Mouse (Mus musculus) CD4-positive, CD25-positive, alpha-beta regulatory T cell, adult 4 months (primary cell): Measurements from ENCODE around the gene Galt. TPM values are rescaled to one million over a fixed set of nuclear protein-coding genes. Genes with fewer than 3 reads are reported as not detected.

Source experiments
- ATAC-seq: one replicate; pipeline ENCODE4 v1.8.0; 2017
- polyA plus RNA-seq, 2 experiments: library from polyadenylated mRNA; unstranded; fragments of 100-300 nt; shearing (Covaris generic); gene quantifications; one replicate each; pipeline ENCODE4 v1.2.1; 2017

Galt gene
- polyA plus RNA-seq = 100 to 1,000 TPM in 1 of 2 experiments, 10 to 100 TPM in 1; 70.1 to 104 TPM

GRCm38 (mm10) chr4:41754797-41755337 is at the start of gene Galt:
Gene Galt (plus strand): TSS chr4:41755228.
- peak; percentile 59 for ATAC-seq

DNA sequence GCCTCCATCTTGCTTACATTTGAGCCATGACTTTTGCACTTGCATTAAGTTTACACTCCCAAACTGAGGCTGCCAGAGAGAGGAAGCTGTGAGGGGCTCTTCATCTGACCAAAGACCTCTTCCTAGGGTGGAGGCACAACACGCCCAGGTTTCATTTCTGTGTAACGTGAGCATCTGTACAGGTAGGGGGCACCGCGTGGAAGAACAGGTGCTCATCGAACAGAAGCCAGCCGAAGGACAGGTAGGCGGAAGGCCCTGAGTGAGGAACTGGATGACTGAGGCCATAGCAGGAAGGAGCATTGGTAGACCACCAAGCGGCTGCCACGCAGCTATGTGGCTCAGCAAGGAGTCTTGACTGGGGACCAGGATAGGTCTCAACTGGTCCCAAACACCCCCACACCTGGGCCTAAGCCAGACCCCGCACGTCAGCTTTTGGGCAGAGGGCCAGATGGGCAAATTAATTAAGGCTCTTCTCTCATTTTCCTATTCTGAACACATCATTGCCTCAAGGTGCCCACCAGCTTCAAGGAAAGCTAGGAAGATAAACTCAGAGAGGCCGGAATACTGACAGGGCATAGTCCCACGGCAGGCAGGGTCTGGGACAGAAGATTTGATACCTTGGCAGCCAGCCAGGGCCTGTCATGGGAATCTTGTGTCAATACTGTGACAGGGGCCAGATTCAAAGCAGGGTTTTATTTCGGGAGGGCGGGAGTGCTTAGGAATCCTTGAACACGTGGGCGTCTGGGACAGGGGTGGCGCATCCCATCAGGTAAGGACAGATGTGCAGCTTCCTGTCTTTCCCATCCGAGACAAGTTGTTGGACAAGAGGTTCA is 48.9 kb upstream of the Galt start:
- ATAC-seq = no peak

DNA sequence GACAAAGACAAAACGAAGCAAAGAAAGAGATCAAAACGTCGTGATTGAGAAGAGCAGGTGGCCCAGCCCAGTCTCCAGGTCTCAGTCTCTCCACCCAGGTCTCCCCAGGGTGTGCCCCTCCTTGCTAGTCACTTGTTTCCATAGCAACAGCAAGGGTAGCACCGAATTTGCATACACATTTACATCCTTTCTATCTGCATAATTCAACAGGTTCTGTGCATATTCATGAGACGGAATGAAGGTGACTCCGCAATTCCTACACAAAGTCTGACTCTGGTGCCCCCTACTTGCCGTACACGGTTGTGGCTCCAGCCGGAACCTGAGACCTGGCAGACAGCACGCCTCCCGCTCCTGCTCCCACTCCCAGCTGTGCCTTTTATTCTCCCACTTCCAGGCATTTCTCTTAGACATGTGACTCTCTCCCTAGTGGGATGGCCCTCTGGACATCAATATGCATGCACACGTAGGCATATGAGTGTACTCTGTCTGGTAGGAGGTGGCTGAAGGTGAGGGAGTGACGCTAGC is 48.0 kb upstream of the Galt start:
- peak; percentile 72 for ATAC-seq

DNA sequence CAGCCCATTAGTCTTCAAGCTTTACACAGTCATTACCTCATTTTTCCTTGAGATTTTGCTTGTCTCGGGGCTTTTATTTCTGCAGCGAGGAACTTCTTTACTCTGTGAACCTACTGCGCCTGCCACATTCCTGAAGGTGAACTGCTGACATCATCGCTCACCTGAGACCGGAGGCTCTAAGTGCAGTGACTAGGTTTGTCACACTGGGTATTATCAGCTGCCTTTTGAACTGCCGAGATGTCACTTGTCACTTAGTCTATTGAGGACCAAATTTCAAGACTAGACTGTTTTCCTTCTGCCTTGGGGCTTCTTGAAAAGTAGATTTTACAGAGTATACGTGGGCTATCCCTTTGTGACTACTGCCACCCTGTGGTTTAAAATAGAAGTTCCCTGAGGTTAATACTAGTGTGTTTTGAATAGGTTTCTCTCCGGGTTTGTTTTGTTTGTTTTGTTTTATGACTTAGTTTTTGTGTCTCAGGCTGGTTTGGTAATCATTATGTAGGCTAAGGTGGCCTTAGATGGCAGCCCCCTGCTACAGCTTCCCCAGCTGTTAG is 46.8 kb upstream of the Galt start:
- ATAC-seq = peak; percentile 56

GRCm38 (mm10) chr4:41710229-41710628 is 44.8 kb upstream of the Galt start:
- no peak for ATAC-seq

DNA sequence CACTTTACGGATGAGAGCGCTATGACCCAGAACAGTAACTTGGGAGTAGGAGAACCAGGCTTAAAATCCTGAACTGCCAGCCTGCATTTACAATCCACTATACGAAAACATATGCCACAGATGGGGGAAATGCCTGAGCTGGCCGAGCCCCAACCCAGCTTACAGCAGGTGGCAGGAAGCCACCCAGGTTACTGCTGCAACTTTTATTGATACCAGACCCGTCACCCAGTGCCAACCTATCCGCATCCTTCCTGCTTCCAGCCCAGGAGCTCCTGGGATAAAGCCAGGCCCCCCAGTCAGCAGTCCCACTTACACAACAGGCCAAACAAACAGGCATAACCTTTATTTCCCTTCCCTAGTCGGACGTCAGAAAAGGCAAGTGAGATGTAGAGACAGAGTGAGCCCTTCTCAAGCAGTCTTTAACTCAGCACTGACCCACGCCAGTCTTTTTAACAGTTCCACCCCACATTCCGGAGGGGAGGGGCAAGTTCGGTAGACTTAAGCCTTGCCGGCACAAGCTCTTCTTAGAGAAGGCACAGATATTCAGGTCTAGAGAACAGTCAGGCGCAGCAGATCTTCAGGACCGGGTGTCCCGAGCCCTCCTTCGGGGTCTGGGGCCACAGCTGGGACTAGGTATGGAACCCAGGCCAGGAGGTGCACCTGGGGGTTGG is 43.2 kb upstream of the Galt start:
- no peak for ATAC-seq

DNA sequence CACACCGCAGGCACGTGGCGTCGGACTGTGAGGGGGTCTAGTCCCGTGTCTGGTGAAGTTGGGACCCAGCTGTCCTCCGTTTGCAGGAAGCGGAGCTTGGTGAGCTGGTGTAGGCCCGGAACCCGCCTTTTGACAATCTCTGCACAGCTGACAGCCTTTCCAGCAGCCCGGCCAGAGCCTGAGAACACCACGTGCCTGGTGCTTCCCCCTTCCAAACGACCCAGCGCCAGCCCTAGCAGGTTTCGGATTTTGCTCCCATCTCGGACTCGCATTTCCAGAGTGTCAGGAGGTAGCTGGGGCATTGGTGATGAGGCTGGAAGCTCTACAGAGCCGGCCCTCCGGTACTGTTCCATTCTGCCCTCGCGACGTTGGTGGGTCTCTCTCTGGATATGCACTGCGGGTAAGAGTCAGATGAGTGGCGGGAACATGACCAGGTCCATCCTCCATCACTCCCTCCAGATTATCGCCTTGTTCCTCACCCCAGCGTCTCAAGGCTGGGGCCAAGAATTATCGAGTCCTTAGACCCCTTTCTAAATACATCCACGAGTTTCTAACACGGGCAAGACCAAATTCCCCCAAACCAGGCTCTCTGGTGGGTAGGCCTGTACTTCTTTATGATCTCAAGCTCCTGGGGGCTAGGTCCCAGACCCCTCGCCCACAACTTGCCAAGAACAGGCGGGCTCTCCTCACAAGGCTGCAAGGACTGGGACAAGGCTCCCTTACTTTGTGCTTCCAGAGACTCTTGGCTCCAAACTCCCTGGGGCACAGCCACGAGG is 42.4 kb upstream of the Galt start:
- ATAC-seq = no peak

DNA sequence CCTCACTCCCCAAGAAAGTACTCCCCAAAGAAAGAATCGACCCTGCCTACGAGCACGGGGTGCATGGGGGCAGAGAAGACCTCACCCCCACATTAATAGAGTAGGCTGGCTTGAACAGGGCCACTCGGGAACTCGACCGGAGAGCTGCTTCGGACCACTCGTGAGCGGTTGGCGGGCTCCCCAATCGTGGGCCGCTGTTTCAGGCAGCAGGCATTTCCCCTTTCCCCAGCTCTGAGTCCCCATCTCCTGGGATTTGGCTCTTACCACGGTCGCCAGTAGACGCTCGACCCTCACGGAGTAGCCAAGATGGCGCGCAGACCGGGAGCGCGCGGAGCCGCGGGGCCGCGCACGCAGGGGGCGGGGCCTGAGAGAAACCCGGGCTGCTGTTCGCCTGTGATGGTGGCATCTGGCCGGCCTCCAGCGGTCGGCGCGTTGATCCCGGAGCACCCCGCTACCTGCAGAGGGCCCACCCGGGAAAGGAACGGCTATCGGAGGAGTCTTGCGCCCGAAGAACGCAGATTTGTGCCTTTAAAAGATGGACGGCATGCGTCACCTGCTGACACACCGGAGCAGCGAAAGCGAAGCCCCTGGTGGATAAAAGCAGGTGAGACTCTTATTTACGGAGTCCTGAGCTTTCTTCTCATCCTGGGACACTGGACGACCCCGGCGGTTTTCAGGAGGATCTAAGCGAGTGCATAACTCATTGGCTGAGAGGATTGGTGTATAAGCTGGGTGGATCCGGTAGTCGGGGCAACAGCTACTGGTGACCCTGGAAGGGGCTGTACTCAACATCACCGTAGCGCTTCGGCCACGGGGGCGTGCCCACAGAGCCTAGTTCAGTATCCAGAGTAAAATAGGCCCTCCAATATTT is 41.6 kb upstream of the Galt start, which contains the start of gene Rpp25l:
Rpp25l (minus strand) TSS at position 338 of the 871 bp plus-strand sequence.
- ATAC-seq = peak; percentile 79

- ATAC-seq = peak; percentile 48
Measured at GRCm38 (mm10) chr4:41714276-41714675, 40.8 kb upstream of the Galt start.

DNA sequence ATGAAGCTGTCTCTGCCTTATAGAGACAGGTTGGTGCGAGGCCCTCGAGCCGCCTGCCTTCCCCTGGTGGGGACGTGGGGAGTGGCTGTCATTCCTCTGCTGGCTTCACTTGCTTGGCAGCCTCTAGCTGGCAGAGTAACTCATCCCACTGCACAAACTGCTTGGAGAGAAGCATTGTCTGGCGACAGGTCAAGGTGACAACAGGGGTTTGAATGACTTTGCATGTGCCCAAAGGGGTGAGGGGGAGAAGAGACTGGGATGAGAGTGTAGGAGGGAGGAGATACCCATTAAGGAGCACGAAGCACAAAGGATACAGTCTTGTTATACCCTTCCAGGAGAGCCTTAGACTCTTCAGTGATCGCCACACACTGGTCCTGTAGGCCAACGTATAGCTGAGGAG is 39.9 kb upstream of the Galt start:
- ATAC-seq = no peak

GRCm38 (mm10) chr4:41715596-41715995 is 39.4 kb upstream of the Galt start:
- peak; percentile 19 for ATAC-seq

DNA sequence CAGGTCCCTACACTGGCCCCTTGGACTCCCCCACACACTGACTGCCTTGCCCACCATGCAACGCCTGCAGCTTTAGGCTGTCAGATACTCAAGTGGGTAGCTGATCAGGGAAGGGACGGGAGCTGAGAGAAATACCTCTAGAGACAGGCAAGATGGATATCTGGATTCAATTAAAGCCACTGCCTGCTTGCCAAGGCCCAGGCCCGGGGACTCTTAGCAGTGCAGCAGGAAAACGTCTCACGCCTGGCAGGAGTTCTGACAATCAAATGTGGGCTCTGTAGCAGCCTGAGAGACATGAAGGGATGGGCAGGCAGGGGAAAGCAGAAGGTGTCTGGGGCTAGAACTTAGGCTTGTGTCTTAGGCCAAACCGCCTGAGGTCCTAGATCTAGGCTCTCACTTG is 38.2 kb upstream of the Galt start:
- no peak for ATAC-seq

- ATAC-seq = peak; percentile 100
Measured at GRCm38 (mm10) chr4:41722918-41723351, 32.1 kb upstream of the Galt start, which contains the start of gene Dctn3. Gene Dctn3 (minus strand): TSS chr4:41723170.

GRCm38 (mm10) chr4:41726826-41727621 is 28.0 kb upstream of the Galt start:
- no peak for ATAC-seq

- peak; percentile 56 for ATAC-seq
Measured at GRCm38 (mm10) chr4:41731052-41731765, 23.8 kb upstream of the Galt start, which contains the start of gene Arid3c. Gene Arid3c (minus strand): TSS chr4:41731142.

DNA sequence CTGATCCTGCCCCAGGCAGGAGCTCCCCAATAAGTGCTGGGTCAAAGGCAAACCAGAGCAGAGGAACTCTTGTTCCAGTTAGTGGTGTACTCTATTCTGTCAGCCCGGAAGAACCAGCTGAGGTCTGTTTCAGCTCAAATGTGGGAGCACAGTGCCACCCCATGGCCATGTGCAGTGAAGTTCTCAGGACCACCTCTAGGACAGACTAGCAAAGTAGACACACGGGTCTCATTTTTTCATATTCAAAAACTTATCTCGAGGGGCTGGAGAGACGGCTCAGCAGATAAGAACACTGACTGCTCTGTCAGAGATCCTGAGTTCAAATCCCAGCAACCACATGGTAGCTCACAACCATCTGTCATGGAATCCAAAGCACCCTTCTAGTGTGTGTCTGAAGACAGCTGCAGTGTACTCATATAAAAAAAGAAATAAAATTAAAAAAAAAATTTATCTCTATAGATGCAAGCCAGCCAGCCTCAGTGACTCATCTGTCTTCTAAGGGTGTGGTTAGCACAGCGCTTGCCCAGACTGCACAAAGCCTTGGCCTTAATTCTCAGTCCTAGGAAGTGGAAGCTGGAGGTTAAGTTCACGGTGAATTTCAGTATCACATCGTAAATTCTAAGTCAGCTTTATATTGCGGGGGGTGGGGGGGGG is 17.3 kb upstream of the Galt start:
- peak; percentile 54 for ATAC-seq

DNA sequence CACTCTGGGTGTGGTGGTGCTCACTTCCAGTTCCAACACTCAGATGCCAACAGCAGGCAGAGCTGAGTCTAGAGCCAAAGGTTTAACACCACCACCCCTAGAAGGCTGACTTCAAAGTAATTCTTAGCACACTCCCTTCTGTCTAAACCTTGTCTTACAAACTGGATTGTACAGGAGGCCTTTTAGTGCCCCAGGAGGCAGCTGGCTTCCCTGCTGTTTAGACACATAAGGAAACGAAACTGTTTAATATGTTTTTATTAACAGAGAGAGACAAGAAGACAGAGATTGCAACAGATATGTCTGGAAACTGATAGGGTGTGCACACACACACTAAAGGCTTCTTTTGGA is 16.8 kb upstream of the Galt start:
- no peak for ATAC-seq

DNA sequence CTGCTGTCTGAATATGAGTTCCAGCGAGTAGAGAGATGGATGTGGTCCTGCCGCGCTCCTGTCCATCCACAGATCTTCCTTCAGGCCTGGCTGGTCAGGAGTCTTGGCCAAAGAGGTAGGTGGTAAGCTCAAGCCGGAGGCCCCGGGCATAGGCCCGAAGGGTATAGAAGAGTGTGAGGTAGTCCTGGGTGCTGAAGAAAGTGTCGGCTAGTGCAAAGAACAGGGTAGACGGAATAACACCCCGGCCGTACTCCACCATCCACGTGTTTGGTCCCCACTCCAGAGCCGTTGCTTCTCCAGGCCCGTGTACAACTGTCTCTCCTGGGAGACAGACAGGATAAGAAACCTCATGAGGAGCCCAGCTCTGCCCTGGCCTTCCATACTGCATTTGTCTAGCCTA is 15.8 kb upstream of the Galt start:
- ATAC-seq = no peak
